Mouse (Mus musculus): Measurements from ENCODE around the gene Foxj3.

Gene Foxj3

DNA sequence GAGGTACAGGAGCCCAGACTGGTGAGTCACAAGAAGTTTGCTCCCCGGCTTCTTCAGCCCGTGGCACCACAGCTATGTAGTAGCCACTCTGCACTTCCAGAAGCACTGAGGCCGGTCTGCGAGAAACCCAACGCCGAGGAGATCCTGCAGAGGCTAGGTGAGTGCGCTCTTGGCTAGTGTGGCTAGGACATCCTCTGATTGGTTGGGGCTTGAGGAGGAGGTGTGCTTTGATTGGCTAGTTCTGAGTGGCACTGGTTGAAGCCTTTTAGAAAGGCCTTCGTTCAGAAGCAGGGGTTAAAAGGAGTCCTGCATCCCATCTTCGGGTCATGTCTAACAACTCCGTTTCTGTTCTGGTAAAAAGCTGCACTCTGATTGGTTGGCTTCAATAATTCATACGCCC is 101.9 kb downstream of the Foxj3 start:
- DNase-seq, result no peak

GRCm38 (mm10) chr4:119642666-119643065 is 105.9 kb downstream of the Foxj3 start:
- DNase-seq, result no peak

DNA sequence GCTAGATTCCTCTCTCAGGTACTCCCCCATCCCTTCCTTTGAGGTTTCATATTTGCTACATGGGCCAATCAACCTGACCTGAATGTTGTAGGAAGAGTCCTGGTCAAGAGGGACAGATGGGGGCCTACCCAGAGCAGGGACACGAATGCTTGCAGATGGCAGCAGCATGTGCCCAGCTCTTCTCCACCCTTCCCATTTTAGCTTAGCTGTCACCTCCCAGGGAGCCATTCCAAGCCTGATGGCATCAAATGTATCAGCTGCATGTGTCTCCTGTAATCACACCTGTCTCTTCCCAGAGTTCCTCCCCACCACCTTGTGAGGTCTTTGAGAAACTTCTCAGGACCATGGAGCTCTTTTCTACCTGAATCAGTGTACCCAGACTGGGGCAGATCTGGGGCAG is 120.2 kb downstream of the Foxj3 start:
- DNase-seq, result no peak

DNA sequence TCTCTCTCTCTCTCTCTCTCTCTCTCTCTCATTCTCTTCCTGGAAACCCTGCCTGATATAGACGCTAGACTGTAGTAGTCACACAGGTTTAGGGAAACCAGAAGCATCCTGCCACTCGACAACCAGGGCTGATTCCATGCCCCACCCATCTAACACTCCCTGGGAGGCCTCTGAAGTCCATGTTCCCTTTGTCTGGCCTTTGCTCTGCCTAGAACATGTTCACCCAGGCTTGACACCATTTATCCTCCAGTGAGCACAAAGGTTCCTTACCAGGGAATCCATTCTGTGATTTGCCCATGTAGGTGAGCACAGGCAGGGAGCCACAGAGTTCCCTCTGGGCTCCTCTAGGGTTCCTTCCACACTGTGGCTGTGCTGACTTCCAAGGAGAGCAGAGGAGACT is 121.4 kb downstream of the Foxj3 start:
- DNase-seq, result no peak

GRCm38 (mm10) chr4:119658731-119659130 is 121.9 kb downstream of the Foxj3 start, which contains the start of gene Guca2b:
Gene Guca2b, minus strand, starts transcription at chr4:119658954.
- no peak for DNase-seq

DNA sequence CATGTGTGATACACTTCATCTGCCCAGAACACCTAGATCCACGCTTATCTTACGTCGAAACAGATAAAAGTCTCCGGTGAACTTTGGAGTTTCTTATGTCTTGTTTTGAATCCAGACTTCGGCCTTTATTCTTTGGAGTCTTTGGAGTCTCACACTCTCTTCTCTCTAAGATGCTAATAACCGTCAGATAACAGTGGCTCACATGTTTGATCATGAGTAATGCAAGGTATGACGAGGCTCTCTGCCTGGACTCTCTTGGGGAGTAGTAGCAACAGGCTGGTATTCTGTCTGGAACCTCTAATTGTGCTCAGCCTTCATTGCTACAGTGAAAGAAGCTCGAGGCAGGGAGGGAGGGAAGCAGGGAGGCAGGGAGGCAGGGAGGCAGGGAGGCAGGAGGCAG is 123.2 kb downstream of the Foxj3 start:
- no peak for DNase-seq

- DNase-seq, result no peak
Observed at GRCm38 (mm10) chr4:119662151-119662550, 125.3 kb downstream of the Foxj3 start.

- DNase-seq, result no peak
Observed at GRCm38 (mm10) chr4:119662976-119663375, 126.2 kb downstream of the Foxj3 start.

- no peak for DNase-seq
Observed at GRCm38 (mm10) chr4:119663409-119664095, 126.7 kb downstream of the Foxj3 start.

DNA sequence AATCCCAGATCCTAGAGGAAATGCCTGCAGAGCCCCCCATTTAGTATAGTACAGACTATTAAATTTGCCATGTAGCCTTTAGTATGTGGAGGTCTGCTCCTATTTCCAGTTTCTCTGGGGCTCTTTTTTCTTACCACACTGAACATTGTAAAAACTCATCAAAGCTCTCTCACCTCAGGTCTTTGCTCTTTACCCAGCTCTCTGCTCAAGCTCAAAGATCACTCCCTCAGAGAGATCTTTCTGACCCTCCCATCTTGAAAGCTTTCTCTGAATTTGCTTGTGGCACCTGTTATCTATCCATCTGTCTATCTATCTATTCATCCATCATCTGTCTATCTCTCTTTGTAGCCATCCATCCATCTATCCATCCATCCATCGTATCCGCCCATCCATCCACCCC is 128.4 kb downstream of the Foxj3 start:
- DNase-seq, result no peak

DNA sequence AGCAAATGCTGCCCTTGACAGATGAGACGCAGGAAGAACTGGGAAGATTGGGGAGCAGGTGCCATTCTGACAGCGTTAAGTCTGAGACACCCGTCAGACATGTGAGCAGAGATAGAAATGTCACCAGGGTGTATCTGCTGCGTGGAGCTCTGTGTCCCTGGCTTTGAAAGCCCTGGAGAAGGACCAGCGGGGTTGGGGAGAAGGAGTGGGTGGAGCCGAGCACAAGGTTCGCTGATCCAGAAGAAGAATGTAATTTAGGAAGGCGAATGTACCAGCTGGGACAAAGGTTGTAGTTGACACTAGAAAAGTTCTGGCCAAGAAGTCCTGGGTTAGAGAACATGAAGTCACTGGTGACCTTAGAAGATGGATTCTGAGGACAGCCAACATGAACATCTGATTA is 129.3 kb downstream of the Foxj3 start:
- no peak for DNase-seq

DNA sequence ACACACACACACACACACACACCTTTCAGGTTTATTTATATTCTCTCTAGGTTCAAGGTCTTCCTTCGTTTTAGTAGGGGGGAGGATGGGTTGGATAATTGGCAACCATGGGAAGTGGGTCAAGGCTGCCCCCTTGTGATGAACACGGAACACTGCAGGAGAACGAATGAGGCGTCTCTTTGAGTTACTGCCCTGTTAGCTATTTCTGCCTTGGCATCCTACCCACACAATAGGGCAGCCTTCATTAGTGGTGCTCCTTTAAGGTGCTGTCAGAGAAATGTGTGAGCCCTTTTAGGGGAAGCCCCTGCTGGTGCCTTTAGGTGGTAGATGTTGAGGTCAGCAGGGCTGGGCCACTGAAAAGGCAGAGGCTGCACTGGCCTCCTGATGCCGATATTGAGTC is 130.7 kb downstream of the Foxj3 start:
- peak; percentile 43 for DNase-seq

- DNase-seq, result peak; percentile 6
Observed at GRCm38 (mm10) chr4:119668185-119668584, 131.4 kb downstream of the Foxj3 start.

GRCm38 (mm10) chr4:119668596-119668995 is 131.8 kb downstream of the Foxj3 start:
- peak; percentile 15 for DNase-seq

- DNase-seq, result peak; percentile 73
Observed at GRCm38 (mm10) chr4:119669356-119670209, 132.8 kb downstream of the Foxj3 start.

DNA sequence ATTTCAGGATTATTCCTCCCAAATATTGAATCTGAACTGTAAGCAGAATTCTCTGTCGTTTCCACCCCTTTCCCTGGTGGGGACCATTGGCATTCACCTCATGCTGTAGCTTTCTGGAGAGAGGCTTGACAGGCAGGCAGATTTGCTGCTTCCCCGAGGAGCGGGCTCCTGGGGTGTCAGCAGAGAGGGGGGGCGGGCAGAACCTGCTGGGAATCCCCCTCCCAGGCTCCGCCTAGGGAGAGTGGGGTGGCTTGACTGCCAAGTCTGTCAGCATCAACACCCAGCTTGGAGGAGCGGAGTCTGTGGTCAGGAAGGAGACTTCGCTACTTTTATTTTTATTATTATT is 133.4 kb downstream of the Foxj3 start:
- peak; percentile 33 for DNase-seq

GRCm38 (mm10) chr4:119670736-119671135 is 133.9 kb downstream of the Foxj3 start:
- peak; percentile 22 for DNase-seq

DNA sequence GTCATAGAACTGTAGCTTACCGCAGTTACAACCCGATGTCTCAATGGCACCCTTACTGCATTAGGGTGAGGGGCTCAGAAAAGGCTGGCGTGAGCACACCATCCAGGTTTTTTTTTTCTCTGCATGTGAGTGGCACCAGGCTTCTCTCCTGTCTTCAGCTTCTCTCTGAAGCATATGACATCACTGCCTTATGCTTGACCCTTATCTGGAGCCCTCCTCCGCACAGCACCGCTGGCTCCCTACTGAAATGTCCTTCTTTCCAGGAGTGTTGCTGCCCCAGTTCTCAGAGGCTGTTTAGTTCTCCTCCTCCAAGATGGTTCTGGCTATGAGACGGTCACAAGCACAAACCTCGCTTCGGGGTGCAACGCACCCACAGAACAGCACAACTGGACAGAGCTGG is 134.4 kb downstream of the Foxj3 start:
- peak; percentile 7 for DNase-seq

GRCm38 (mm10) chr4:119672685-119673084 is 135.9 kb downstream of the Foxj3 start:
- DNase-seq, result peak; percentile 77

Data from thymus, postnatal 4 days (tissue).